Mouse (Mus musculus): ENCODE measurements around the gene Agpat3.
"Not testable (repeated sequence)": the region's sequence is repeated elsewhere in the genome, so short reads cannot be mapped to it uniquely, and the experiment has no call there.

Agpat3 gene

GRCm38 (mm10) chr10:78361951-78362350, 9.7 kb upstream of the Agpat3 start:
- DNase-seq (ENCODE audit: low spot score) = no peak

- DNase-seq (ENCODE audit: low spot score) = peak; percentile 25
These were observed 8.0 kb upstream of the Agpat3 start for GRCm38 (mm10) chr10:78360290-78360711.

GRCm38 (mm10) chr10:78358999-78359398, 6.7 kb upstream of the Agpat3 start:
- not testable (repeated sequence) for DNase-seq (ENCODE audit: low spot score)

GRCm38 (mm10) chr10:78358266-78358665, 6.0 kb upstream of the Agpat3 start:
- no peak for DNase-seq (ENCODE audit: low spot score)

- DNase-seq (ENCODE audit: low spot score) = no peak
These were observed 5.5 kb upstream of the Agpat3 start for GRCm38 (mm10) chr10:78357742-78358141.

GRCm38 (mm10) chr10:78355931-78356593, 3.8 kb upstream of the Agpat3 start:
- DNase-seq (ENCODE audit: low spot score) = no peak

- DNase-seq (ENCODE audit: low spot score) = no peak
These were observed 907 bp upstream of the Agpat3 start for GRCm38 (mm10) chr10:78353196-78353595.

GRCm38 (mm10) chr10:78352666-78353030, 359 bp upstream of the Agpat3 start:
- no peak for DNase-seq (ENCODE audit: low spot score)

GRCm38 (mm10) chr10:78351564-78351886, 764 bp downstream of the Agpat3 start:
- DNase-seq (ENCODE audit: low spot score) = no peak

- no peak for DNase-seq (ENCODE audit: low spot score)
These were observed 1.3 kb downstream of the Agpat3 start for GRCm38 (mm10) chr10:78350796-78351556.

GRCm38 (mm10) chr10:78349464-78350165, 2.7 kb downstream of the Agpat3 start:
- DNase-seq (ENCODE audit: low spot score) = no peak

- no peak for DNase-seq (ENCODE audit: low spot score)
These were observed 4.1 kb downstream of the Agpat3 start for GRCm38 (mm10) chr10:78348211-78348610.

GRCm38 (mm10) chr10:78347486-78347885, 4.8 kb downstream of the Agpat3 start:
- DNase-seq (ENCODE audit: low spot score) = no peak

GRCm38 (mm10) chr10:78345466-78345865, 6.8 kb downstream of the Agpat3 start:
- no peak for DNase-seq (ENCODE audit: low spot score)

GRCm38 (mm10) chr10:78342091-78342490, 10.2 kb downstream of the Agpat3 start:
- DNase-seq (ENCODE audit: low spot score) = no peak

GRCm38 (mm10) chr10:78338180-78338579, 14.1 kb downstream of the Agpat3 start:
- peak; percentile 53 for DNase-seq (ENCODE audit: low spot score)

GRCm38 (mm10) chr10:78334923-78335561, 17.2 kb downstream of the Agpat3 start:
- no peak for DNase-seq (ENCODE audit: low spot score)

- no peak for DNase-seq (ENCODE audit: low spot score)
These were observed 20.7 kb downstream of the Agpat3 start for GRCm38 (mm10) chr10:78331577-78331976.

- no peak for DNase-seq (ENCODE audit: low spot score)
These were observed 23.0 kb downstream of the Agpat3 start for GRCm38 (mm10) chr10:78329305-78329704.

- DNase-seq (ENCODE audit: low spot score) = no peak
These were observed 24.2 kb downstream of the Agpat3 start for GRCm38 (mm10) chr10:78328011-78328575.

GRCm38 (mm10) chr10:78325916-78326647, 26.2 kb downstream of the Agpat3 start:
- no peak for DNase-seq (ENCODE audit: low spot score)
